Mouse (Mus musculus) cortical plate, adult 2 months (tissue): ENCODE data around the gene Fgfr2.

Experiments
- CTCF ChIP-seq: fragments of 200-500 bp; IDR thresholded peaks from 2 replicates; pipeline ENCODE4 v1.5.1; 2011; ENCODE audit warnings: mild to moderate bottlenecking, control low read depth, low read length; ENCODE audit not compliant: insufficient read depth; ENCODE audit errors: extremely low read depth
- POLR2A ChIP-seq: fragments of 200-500 bp; IDR thresholded peaks from 2 replicates; pipeline ENCODE4 v1.6.1; 2011; ENCODE audit warnings: mild to moderate bottlenecking, low read length, control low read depth; ENCODE audit not compliant: insufficient read depth; ENCODE audit errors: extremely low read depth

DNA sequence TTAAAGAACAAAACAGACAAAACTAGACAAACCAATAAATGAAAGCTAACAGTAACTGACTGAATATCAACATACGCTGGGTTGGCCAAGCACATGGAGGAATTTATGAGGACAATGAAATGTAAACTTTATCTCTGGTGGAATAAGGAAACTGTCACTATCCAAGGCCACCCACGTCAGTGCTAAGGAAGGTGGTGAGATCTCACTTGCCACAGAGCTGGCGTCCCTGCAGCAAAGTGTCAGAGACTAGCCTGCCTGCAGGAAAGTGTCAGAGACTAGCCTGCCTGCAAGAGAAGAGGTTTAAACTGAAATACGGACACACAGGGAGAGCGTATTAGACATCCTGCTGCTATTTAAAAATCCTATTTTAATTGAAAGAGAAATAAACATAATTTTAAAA, 536.0 kb downstream of the Fgfr2 start:
- no peak for TF ChIP-seq CTCF
- no peak for TF ChIP-seq POLR2A
